Mouse (Mus musculus): ENCODE results near the gene Zfp39. TPM values are rescaled to one million over a fixed set of nuclear protein-coding genes. Genes with fewer than 3 reads are reported as not detected.
"Not testable (repeated sequence)": the region's sequence is repeated elsewhere in the genome, so short reads cannot be mapped to it uniquely, and the experiment has no call there.

Zfp39 gene
- polyA plus RNA-seq, 1 experiment, result 1.3 TPM

- WGBS, result under 1% methylated on average over 24 of the region's 24 CpGs
- peak within 1 kb of the TSS; percentile 46; the same call in 1 of the 2 replicates for H3K27ac ChIP-seq (ENCODE audit: insufficient read depth, low read length)
These were observed 57.0 kb downstream of the Zfp39 start, which contains the start of gene Gm12258 for GRCm38 (mm10) chr11:58846919-58847461. Gm12258 (plus strand) TSS chr11:58847158.

GRCm38 (mm10) chr11:58838951-58839350 is 65.1 kb downstream of the Zfp39 start, which contains the start of gene Olfr311:
Olfr311 (plus strand) TSS chr11:58839251.
- not testable (repeated sequence) for H3K4me3 ChIP-seq (ENCODE audit: extremely low read depth, insufficient read depth, insufficient read length); H3K4me1 ChIP-seq (ENCODE audit: control insufficient read depth, insufficient read depth, insufficient read length); DNase-seq (ENCODE audit: low read depth in 1 of 2, low spot score in 2 of 2); H3K27ac ChIP-seq (ENCODE audit: insufficient read depth, low read length); H3K36me3 ChIP-seq (ENCODE audit: control insufficient read depth, insufficient read depth, low read length); H3K27me3 ChIP-seq (ENCODE audit: control insufficient read depth, insufficient read depth, low read length)

More at GRCm38 (mm10) chr11:58846919-58847461, 57.0 kb downstream of the Zfp39 start, which contains the start of gene Gm12258:
- Histone ChIP-seq H3K4me3 (ENCODE audit: extremely low read depth, insufficient read depth, insufficient read length) (peak within 1 kb of the TSS; percentile 72), H3K36me3 (ENCODE audit: control insufficient read depth, insufficient read depth, low read length) (peaks cover 4% of the 10 kb centered on the region; the same call in 1 of the 2 replicates), H3K27me3 (ENCODE audit: control insufficient read depth, insufficient read depth, low read length) (no peaks in the 10 kb centered on the region), H3K4me1 (ENCODE audit: control insufficient read depth, insufficient read depth, insufficient read length) (no peaks in the 10 kb centered on the region; the same call in none of the 2 replicates)
- peak; percentile 77 to 99 for DNase-seq (ENCODE audit: low read depth in 1 of 2, low spot score in 2 of 2)
- TF ChIP-seq POLR2A (IDR thresholded peaks at IDR 0.05; ENCODE audit: low read depth, low read length), result peak; percentile 13; the same call in 1 of the 2 replicates
- no peak for TF ChIP-seq CTCF (IDR thresholded peaks at IDR 0.05; ENCODE audit: extremely low read depth, insufficient read depth, insufficient read length, insufficient replicate concordance)

Other genes starting within 250 kb of the Zfp39 start
- 0.21 TPM in 1 of 2 replicates, not detected in the other for gene Olfr322, start 245.4 kb downstream of the Zfp39 start, polyA plus RNA-seq (2012; rRNA removed)
- not detected in 2 replicates for gene Olfr320, start 223.1 kb downstream of the Zfp39 start, polyA plus RNA-seq (2012; rRNA removed)
- not detected in 2 replicates for gene Olfr319, start 205.1 kb downstream of the Zfp39 start, polyA plus RNA-seq (2012; rRNA removed)
- gene Olfr318, start 180.2 kb downstream of the Zfp39 start, polyA plus RNA-seq (2012; rRNA removed), result not detected in 2 replicates
- gene Olfr317, start 165.0 kb downstream of the Zfp39 start, polyA plus RNA-seq (2012; rRNA removed), result not detected in 2 replicates
- not detected in 2 replicates for gene Olfr316, start 151.5 kb downstream of the Zfp39 start, polyA plus RNA-seq (2012; rRNA removed)
- gene Olfr315, start 131.0 kb downstream of the Zfp39 start, polyA plus RNA-seq (2012; rRNA removed), result not detected in 2 replicates
- not detected in 2 replicates for gene Olfr314, start 121.3 kb downstream of the Zfp39 start, polyA plus RNA-seq (2012; rRNA removed)
- not detected in 2 replicates for gene Fam183b, start 102.3 kb downstream of the Zfp39 start, polyA plus RNA-seq (2012; rRNA removed)
- not detected in 2 replicates for gene Olfr313, start 89.2 kb downstream of the Zfp39 start, polyA plus RNA-seq (2012; rRNA removed)
- not detected in 2 replicates for gene Olfr312, start 75.0 kb downstream of the Zfp39 start, polyA plus RNA-seq (2012; rRNA removed)
- not detected in 2 replicates for gene Olfr311, start 65.0 kb downstream of the Zfp39 start, polyA plus RNA-seq (2012; rRNA removed)
- gene Gm12258, start 57.1 kb downstream of the Zfp39 start, polyA plus RNA-seq (2012; rRNA removed), result 2.6 and 2.9 TPM in 2 replicates
- 1.7 and 4.0 TPM in 2 replicates for gene 2810021J22Rik, start 37.0 kb downstream of the Zfp39 start, polyA plus RNA-seq (2012; rRNA removed)
- 14.6 and 14.9 TPM in 2 replicates for gene Btnl10, start 13.7 kb upstream of the Zfp39 start, polyA plus RNA-seq (2012; rRNA removed)
- 157 and 230 TPM in 2 replicates for gene Rnf187, start 34.7 kb upstream of the Zfp39 start, polyA plus RNA-seq (2012; rRNA removed)
- gene Hist3h2ba, start 44.7 kb upstream of the Zfp39 start, polyA plus RNA-seq (2012; rRNA removed), result 13.2 and 21.2 TPM in 2 replicates
- 14.8 and 20.0 TPM in 2 replicates for gene Hist3h2a, start 50.5 kb upstream of the Zfp39 start, polyA plus RNA-seq (2012; rRNA removed)
- gene Trim17, start 50.5 kb upstream of the Zfp39 start, polyA plus RNA-seq (2012; rRNA removed), result 0.06 and 0.23 TPM in 2 replicates
- gene Trim11, start 73.9 kb upstream of the Zfp39 start, polyA plus RNA-seq (2012; rRNA removed), result 55.6 and 62.0 TPM in 2 replicates
- 1.2 and 1.6 TPM in 2 replicates for gene Obscn, start 232.2 kb upstream of the Zfp39 start, polyA plus RNA-seq (2012; rRNA removed)